Mouse (Mus musculus) ES-Bruce4 (cell line): ENCODE results near the gene Ppp1r13b. TPM values are rescaled to one million over a fixed set of nuclear protein-coding genes. Genes with fewer than 3 reads are reported as not detected.

Experiments
- H3K27ac ChIP-seq: 2 replicates; pipeline ENCODE4 v1.5.1; 2012; ENCODE audit warnings: low read length, inconsistent platforms; ENCODE audit not compliant: insufficient read depth
- H3K27me3 ChIP-seq: 2 replicates; pipeline ENCODE4 v1.6.1; 2012; ENCODE audit warnings: mild to moderate bottlenecking, low read length, inconsistent platforms; ENCODE audit not compliant: control insufficient read depth, poor library complexity, insufficient read depth, severe bottlenecking
- H3K36me3 ChIP-seq: 2 replicates; pipeline ENCODE4 v1.6.1; 2012; ENCODE audit warnings: inconsistent platforms, mild to moderate bottlenecking, low read length, moderate library complexity; ENCODE audit not compliant: control insufficient read depth, poor library complexity, insufficient read depth, severe bottlenecking
- H3K4me1 ChIP-seq: one replicate; pipeline ENCODE4 v1.8.1; 2011; ENCODE audit warnings: low read length; ENCODE audit not compliant: control insufficient read depth, insufficient read depth
- H3K4me3 ChIP-seq: 2 replicates; pipeline ENCODE4 v1.5.1; 2011; ENCODE audit warnings: low read depth, mild to moderate bottlenecking, low read length
- H3K9ac ChIP-seq: 2 replicates; pipeline ENCODE4 v1.6.1; 2012; ENCODE audit warnings: low read depth, mild to moderate bottlenecking, inconsistent platforms; ENCODE audit not compliant: poor library complexity, severe bottlenecking
- H3K9me3 ChIP-seq: replicated peaks from 2 replicates; pipeline ENCODE4 v1.6.1; 2012; ENCODE audit warnings: mild to moderate bottlenecking, low read length, inconsistent platforms; ENCODE audit not compliant: control insufficient read depth, poor library complexity, insufficient read depth, severe bottlenecking
- CTCF ChIP-seq: IDR thresholded peaks from one replicate; pipeline ENCODE4 v1.8.1; 2011; ENCODE audit warnings: low read depth, low read length
- EP300 ChIP-seq: IDR thresholded peaks from 2 replicates; pipeline ENCODE4 v1.6.1; 2011; ENCODE audit warnings: low read depth, low read length; ENCODE audit not compliant: insufficient read depth
- POLR2A ChIP-seq: IDR thresholded peaks from one replicate; pipeline ENCODE4 v1.8.1; 2011; ENCODE audit warnings: low read length; ENCODE audit not compliant: insufficient read depth
- polyA plus RNA-seq: library from polyadenylated mRNA; stranded (reverse); fragments of >200 nt; gene quantifications from 2 replicates; pipeline ENCODE4 v1.2.4, GENCODE M21; 2011; ENCODE audit warnings: low read depth; ENCODE audit not compliant: missing spikeins, insufficient read depth, insufficient read length

The Ppp1r13b gene
- polyA plus RNA-seq, 1 experiment, result 8.9 TPM

GRCm38 (mm10) chr12:111878213-111878612 is 29.7 kb downstream of the Ppp1r13b start:
- Histone ChIP-seq H3K27me3 (no peaks in the 10 kb centered on the region), H3K27ac (no peak overlapping the region), H3K9ac (no peak overlapping the region), H3K4me3 (no peak overlapping the region), H3K4me1 (no peaks in the 10 kb centered on the region), H3K36me3 (no peaks in the 10 kb centered on the region), H3K9me3 (no peaks in the 10 kb centered on the region)
- TF ChIP-seq POLR2A (no peak), CTCF (peak; percentile 90)

- H3K36me3 ChIP-seq, result no peaks in the 10 kb centered on the region
- H3K9ac ChIP-seq, result no peak overlapping the region
- no peak overlapping the region for H3K27ac ChIP-seq
- H3K9me3 ChIP-seq, result no peaks in the 10 kb centered on the region; the same call in 1 of the 2 replicates
- no peak overlapping the region for H3K4me3 ChIP-seq
- no peaks in the 10 kb centered on the region for H3K4me1 ChIP-seq
- TF ChIP-seq EP300 (no peak), POLR2A (no peak), CTCF (no peak)
- H3K27me3 ChIP-seq, result no peaks in the 10 kb centered on the region
Measured at GRCm38 (mm10) chr12:111875499-111875898, 32.4 kb downstream of the Ppp1r13b start.

GRCm38 (mm10) chr12:111874601-111875140 is 33.2 kb downstream of the Ppp1r13b start:
- no peak overlapping the region for H3K9ac ChIP-seq
- no peak for TF ChIP-seq CTCF
- TF ChIP-seq POLR2A, result no peak
- no peak for TF ChIP-seq EP300
- no peak overlapping the region for H3K27ac ChIP-seq
- peaks cover 2% of the 10 kb centered on the region; the same call in 1 of the 2 replicates for H3K9me3 ChIP-seq
- H3K4me3 ChIP-seq, result no peak overlapping the region
- no peaks in the 10 kb centered on the region for H3K36me3 ChIP-seq
- H3K4me1 ChIP-seq, result no peaks in the 10 kb centered on the region
- H3K27me3 ChIP-seq, result no peaks in the 10 kb centered on the region

- Histone ChIP-seq H3K27ac (no peak overlapping the region), H3K27me3 (no peaks in the 10 kb centered on the region), H3K9ac (no peak overlapping the region), H3K4me3 (no peak overlapping the region), H3K9me3 (peaks cover 2% of the 10 kb centered on the region; the same call in 1 of the 2 replicates), H3K36me3 (no peaks in the 10 kb centered on the region), H3K4me1 (no peaks in the 10 kb centered on the region)
- no peak for TF ChIP-seq POLR2A
- no peak for TF ChIP-seq CTCF
- TF ChIP-seq EP300, result no peak
Measured at GRCm38 (mm10) chr12:111872079-111872478, 35.8 kb downstream of the Ppp1r13b start.

GRCm38 (mm10) chr12:111870811-111871210 is 37.1 kb downstream of the Ppp1r13b start:
- Histone ChIP-seq H3K4me1 (no peaks in the 10 kb centered on the region), H3K27me3 (no peaks in the 10 kb centered on the region), H3K36me3 (no peaks in the 10 kb centered on the region), H3K9ac (no peak overlapping the region), H3K27ac (no peak overlapping the region), H3K9me3 (peaks cover 2% of the 10 kb centered on the region; the same call in 1 of the 2 replicates), H3K4me3 (no peak overlapping the region)
- TF ChIP-seq CTCF, result no peak
- TF ChIP-seq POLR2A, result no peak
- TF ChIP-seq EP300, result no peak

- Histone ChIP-seq H3K4me1 (no peaks in the 10 kb centered on the region), H3K4me3 (no peak overlapping the region), H3K27ac (no peak overlapping the region), H3K9ac (no peak overlapping the region), H3K27me3 (no peaks in the 10 kb centered on the region), H3K36me3 (no peaks in the 10 kb centered on the region), H3K9me3 (peaks cover 2% of the 10 kb centered on the region; the same call in 1 of the 2 replicates)
- TF ChIP-seq POLR2A, result no peak
- no peak for TF ChIP-seq EP300
- TF ChIP-seq CTCF, result no peak
Measured at GRCm38 (mm10) chr12:111869806-111870205, 38.1 kb downstream of the Ppp1r13b start.
